Mouse (Mus musculus): ENCODE measurements at regions not wholly inside any gene's neighbourhood (a gene's known extent, or its start where the extent isn't known, plus 50 kb on each side); places are given as distances from the start of the nearest gene placed in this dataset.
A peak's percentile ranks its signal among the peaks of the same experiment; 100 is the strongest.

DNA sequence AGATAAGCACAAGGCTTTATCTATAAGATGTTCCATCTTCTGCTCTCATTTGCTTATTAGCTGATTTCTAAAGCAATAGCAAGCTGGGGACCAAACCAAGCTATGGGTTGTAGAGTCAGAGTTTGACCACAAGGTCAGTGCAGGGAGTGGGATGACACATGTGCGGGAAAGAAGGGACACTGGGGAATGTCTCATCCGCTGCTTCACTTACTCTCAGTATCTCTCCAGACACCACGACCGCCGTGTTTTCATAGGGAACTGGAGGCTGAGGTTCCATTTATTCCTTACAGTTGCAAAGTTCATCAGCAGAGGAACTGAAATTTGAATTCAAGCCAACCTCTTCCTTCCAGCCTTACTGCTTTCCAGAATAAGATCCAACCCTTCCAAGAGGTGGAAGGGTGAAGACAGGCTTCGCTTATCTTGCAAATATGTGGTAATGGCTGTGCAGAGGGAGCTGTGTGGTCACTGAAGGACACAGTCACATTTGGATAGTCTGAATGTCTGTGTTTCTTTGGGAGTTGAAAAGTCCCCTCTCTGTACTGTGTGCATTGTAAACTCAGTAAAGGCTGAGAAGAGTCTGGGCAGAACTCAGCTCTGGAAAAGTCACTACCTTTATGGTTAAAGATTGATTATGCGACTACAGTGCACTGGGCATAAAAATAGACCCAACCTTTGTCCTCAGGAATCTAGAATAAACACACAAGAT is 118.1 kb upstream of the C1qtnf3 start:
- DNase-seq (ENCODE audit: extremely low spot score, low read depth, low spot score) = no peak

DNA sequence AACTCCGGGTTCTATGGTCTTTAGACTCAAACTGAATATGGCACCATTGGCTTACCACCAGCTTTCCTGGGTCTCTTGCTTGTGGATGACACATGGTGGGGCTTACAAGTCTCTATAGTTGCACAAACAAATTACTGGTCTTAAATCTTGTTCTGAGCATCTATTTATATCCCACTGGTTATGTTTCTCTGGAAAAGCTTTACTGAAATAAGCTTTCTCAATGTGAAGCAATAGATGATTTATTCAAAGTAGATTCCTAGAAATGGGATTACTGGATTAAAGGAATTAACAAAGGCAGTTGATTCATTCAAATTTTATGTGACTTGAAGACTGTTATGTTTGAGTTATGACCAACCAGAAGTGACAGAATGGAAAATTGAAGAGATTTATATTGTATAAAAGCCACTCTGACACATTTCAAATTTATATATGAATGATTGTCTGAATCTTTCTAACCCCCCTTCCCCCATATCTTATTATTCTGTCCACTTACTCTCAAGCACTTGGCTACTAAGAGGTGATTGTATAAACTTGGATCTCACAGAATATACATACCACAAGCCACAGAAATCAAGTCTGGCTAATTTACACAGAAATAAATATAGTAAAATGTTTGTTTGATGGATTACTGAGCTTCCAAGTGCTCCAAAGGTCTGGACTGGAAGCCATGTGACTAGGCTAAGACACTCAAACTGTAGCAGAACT is 113.4 kb upstream of the C1qtnf3 start:
- no peak for DNase-seq (ENCODE audit: extremely low spot score, low read depth, low spot score)

DNA sequence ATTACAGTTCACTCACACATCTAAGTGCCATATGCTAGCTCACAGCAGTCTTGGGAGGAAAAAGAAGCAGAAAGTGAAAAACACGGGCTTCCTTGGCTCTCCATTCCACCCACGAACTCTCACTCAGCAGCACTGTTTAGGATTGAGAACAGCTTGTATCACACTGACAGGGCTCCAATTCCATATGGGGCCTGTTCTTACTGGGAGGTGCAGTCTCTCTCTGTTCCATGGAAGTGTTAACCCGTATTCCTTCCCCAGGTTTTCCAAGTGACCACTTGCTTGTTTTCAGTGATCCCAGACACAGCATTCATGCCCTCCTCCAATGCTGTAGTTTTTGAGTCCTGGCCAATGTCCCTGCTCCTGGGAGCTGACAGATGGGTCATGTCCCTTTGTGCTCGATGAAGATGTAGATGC is 111.5 kb upstream of the C1qtnf3 start:
- DNase-seq (ENCODE audit: extremely low spot score, low read depth, low spot score) = no peak

DNA sequence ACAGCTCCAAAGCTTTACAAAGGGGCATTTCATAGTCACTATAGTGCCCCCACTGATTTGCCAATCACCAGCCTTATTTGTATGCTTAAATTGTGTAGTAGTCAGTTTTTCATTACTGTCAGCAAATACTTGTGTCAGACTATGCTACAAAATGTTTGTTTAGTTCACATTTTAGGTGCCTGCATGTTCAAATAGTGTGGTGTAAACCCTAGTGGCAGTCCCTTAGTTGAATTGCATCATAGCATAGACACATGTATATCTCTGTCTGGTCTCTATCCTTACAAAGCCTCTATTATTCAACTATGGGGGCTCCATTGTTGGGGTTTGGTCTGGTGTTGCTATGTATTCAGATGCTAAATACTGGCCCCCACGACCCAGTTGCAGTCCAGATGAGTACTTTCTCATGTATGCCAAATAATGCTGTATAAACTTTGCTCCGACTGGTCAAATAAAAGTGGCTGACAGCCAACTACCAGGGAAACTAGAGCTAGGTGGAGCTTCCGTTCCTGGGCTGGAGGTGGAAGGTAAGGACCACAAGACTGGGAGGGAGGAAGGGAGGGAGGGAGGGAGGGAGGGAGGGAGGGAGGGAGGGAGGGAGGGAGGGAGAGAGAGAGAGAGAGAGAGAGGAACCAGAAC is 109.0 kb upstream of the C1qtnf3 start:
- no peak for DNase-seq (ENCODE audit: extremely low spot score, low read depth, low spot score)

DNA sequence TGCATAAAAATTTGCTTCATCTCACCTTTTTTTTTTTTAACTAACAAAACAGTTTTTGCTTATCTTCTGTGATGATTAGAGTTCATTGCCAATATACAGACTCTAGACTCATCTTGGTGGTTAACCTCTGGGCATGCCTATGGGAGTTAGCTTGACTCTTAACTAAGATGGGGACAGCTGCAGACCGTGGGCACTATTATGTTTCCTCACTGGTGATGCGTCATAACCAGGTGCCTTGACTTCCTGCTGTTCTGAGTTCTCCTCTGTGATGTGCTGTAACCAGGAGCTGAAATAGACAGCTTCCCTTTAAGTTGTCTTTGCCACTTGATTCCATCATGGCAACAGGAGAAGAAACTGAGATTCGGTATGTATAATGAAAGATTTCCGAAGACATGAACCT is 105.4 kb upstream of the C1qtnf3 start:
- no peak for DNase-seq (ENCODE audit: extremely low spot score, low read depth, low spot score)

DNA sequence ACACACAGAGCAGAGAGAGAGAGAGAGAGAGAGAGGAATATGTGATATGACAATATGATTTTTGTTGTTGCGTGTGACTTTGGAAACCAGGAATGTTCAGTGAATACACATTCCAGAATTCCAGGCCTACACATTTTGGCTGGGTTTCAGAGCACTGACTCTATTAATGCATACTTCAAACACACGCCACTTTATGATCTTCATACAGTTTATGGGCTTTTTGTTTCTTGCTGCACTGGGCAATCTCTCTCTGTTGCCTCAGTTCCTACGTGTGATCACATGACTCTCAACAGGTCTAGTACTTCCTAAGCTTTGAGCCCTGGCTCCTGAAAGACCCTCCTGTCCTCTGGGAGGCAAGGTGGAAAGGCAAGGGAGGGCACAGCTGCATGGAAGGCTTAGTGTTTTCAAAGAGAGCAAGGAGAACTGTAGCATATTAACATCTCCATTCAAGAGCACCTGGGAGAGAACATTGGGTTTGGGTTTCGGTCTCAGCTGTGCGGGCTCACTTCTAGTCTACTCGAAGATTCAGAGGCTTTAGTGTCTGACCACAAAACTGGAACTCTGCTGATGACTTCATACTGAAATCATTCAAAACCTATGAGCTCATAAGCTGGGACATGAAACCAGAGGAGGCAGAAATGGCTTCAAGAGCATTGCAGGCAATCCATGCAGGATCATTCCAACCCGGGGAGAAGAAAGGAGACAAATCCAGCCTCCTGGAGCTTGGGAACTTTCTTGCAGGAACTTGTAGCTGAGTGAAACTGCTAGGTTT is 87.9 kb upstream of the C1qtnf3 start:
- DNase-seq (ENCODE audit: extremely low spot score, low read depth, low spot score) = no peak

DNA sequence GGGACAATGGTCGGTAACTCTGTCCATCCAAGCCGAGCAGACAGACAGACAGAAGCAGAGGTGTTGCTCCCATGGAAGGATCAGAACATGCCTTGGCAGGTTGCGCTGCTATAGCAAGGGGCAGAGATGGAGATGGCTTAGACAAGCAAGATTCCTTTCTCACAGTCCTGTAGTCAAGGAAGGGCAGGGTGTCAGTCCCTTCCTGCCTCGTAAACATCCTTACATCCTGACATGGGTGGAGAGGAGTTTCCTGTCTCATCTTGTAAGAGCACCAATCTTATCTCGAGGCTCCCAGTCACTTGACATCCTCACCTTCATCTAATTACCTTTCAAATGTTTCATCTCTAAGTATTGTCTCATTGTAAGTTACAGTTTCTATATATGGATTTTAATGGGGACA is 87.0 kb upstream of the C1qtnf3 start:
- no peak for DNase-seq (ENCODE audit: extremely low spot score, low read depth, low spot score)

DNA sequence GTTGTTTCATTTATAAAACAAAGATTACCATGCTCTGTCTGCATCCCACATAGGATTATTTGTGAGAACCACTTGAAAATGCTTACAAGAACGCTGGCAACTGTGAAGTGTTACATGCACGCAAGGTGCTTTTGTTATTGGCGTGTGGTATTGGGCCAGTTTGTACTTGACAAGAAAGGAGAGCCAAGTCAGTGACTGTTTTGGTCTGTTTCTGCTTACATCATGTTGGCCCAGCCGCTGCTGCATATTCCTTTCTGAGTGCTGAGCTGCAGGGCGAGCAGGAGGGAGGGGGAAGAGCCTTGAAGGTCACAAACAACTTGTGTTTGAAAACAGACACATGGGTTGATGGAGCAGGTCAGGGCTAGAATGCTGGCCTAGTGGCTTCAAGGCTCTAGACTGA is 85.3 kb upstream of the C1qtnf3 start:
- DNase-seq (ENCODE audit: extremely low spot score, low read depth, low spot score) = no peak

DNA sequence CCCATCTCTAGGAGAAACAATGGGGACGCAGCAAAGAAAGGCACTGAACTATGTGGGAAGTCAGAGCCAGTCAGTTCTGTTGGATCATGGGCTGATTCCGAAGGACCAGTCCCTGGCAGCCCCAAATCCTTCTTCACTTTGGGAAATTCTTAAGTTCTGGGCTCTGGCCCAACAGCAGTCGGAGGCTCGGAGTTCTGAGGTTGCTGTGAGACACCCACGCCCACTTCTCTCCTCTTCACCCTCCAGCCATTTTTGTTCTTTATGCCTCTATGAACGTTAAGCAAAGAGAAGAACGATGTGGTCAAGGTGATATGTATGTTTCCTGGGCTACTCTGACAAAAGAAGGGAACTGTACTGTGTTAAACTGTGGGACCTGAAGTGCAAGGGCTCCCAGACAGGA is 84.0 kb upstream of the C1qtnf3 start:
- no peak for DNase-seq (ENCODE audit: extremely low spot score, low read depth, low spot score)

DNA sequence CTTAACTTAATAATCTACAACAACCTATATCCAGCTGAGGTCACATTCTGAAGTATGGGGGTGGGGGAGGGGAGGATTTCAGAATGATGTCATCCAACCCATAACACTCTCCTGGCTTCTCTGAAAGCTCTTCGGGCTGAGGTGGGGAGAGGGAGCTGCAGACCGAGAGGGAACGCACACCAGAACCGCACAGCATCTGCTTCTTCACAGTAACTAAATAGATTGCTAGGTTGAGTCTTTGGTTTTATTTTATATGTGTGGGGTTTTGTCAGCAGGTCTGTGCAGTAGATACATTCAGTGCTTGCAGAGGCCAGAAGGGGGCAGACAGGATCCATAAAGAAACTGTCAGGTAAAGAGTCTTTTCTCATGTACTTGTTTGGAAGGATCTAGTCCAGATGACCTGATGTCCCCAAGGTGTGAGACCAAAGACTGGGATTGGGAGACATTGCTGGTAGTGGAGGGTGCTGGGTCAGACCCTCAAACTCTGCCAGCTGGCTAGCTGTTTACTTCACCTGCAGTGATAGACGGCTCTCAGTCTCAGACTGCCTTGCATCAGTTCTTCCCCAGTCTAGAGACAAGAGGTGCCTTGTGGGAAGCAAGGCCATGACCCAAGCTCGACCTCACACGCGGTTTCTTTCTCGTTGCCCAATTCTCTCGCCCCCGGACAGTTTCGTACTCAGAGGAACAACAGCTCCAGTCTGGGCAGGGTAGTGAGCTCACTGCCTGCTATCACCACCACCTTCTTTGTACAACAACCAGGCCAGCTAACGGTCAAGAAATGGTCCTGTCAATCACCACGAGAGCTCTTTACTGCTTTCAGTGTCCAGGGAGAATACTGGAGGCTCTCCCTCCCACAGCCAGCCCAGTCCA is 83.2 kb upstream of the C1qtnf3 start:
- no peak for DNase-seq (ENCODE audit: extremely low spot score, low read depth, low spot score)

DNA sequence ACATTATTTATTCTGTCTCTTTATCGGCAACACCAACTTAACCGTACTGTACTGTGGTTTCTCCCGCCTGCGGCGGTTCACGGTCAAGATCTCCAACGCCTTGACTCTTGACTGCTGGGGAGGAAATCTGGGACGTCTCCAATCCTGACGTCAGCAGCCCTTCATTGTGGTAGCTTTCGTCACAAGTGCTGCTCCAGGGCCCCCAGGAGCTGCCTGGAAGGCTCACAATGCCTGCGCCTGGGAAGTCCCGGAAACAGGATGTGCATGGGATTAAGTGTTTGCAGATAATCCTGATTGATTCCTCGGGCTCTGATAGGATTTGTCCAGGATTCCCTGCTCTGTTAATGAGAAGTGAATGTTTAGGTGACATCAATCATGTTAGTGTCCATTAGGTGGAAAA is 82.3 kb upstream of the C1qtnf3 start:
- no peak for DNase-seq (ENCODE audit: extremely low spot score, low read depth, low spot score)

DNA sequence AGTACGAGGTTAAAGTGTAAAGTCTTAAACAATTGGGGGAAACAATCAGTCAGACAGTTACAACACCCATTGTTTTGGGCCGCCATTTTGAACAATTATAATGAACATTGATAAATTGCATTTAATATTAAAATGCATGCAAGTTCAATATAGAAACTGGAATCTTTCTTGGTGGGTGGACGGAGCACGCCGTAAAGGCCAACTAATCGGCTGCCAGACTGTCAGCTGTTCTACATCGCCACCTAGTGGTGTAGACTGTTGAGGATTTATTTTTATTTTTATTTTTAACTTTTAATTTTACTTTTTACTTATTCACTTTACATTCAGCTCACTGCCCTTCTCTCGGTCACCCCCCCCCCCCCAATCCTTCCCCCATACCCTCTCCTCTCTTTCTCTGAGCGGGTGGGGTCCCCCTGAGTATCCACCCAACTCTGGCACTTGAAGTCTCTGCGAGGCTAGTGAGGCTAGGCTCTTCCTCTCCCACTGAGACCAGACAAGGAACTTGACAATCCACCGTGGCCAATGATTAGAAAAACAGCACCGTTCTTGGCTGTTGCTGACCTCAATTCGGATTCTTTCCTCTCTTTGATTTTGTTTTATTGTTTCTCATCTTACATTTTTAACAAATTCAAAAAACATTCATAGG is 79.7 kb upstream of the C1qtnf3 start:
- DNase-seq (ENCODE audit: extremely low spot score, low read depth, low spot score) = peak; percentile 22

DNA sequence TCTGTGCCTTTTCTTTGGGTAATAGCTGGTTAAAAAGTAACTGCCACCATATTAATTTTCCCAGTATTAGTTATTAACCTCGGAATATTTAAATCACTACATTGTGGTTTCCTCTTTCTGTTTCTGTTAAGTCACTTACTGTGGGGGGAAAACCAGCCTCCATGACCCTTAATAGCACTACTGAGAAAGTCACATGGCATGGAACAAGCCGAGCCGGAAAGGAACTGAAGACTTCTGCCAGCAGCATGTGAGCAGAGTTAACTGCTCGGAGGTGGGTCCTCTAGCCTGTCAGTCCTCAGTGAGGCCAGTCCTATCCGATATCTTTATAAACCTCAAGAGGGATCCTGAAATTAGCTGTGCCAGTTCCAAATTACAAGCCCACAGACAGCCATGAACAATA is 75.8 kb upstream of the C1qtnf3 start:
- DNase-seq (ENCODE audit: extremely low spot score, low read depth, low spot score) = no peak

DNA sequence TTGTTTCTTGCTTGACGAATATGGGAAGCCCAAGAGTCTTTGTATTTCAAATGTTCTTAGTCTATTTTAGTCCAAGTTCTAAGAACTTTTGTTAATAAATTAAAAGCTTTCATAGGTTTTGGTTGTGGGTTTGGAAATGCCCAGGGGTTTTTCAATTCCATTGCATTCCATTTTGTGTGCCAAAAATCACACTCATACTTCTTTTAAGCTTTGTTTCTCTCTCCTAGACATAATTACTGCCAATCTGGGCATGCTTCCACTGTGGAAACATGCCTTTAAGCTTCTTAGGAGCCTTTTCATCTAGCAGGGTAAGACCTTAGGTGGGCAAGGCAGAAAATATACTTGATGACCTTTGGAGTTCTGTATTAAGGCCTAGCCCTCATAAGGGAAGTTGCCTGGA is 70.4 kb upstream of the C1qtnf3 start:
- DNase-seq (ENCODE audit: extremely low spot score, low read depth, low spot score) = no peak

DNA sequence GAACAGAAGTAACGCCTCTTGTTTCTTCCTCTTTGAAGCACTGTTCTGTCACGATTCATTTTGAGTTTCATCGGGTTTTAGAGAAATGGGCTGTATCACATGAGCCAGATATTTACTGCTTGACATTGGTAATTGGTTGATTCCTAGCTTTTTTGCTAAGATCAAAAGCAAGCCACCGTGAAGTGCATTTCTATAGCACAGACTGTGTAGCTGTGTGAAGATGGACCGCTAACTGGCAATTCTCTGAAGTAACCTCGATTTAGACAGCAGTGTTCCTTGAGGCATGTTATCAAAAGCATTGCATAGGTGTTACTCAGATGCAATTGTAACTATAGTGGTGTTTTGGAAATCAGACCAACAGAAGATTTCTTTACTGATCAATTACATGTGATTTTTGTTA is 64.1 kb upstream of the C1qtnf3 start:
- no peak for DNase-seq (ENCODE audit: extremely low spot score, low read depth, low spot score)

DNA sequence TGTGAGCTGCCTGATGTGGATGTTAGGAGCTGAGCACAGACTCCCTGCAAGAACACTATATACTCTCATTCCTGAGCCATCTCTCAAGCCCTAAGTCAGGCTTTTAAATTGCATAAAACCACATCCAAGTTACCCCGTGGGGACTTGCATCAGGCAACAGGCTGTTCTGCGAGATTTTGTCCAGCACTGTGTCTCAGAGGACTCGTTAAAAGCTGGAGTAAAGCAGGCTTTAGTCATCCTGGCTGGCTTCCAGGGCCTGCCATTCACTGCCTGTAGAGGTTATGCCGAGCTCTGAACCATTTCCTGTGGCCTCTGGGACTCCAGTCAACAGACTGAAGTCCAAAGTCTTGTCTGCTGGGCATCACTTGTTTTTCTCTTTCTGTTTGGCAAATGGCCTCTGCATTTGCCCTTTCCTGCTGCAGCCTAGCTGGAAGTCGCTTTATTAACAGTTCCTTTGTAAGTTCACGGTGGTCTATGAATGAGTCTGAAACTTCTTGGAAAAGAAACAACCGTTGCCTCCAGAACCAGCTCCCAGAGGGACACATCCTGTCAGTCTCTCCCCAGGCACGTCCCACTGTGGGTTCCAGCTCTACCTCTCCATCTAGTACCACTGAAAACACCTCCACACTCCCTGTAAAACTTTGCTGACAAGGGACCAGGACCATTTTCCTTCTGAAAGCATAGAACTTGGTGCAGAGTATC is 61.8 kb upstream of the C1qtnf3 start:
- DNase-seq (ENCODE audit: extremely low spot score, low read depth, low spot score) = no peak

DNA sequence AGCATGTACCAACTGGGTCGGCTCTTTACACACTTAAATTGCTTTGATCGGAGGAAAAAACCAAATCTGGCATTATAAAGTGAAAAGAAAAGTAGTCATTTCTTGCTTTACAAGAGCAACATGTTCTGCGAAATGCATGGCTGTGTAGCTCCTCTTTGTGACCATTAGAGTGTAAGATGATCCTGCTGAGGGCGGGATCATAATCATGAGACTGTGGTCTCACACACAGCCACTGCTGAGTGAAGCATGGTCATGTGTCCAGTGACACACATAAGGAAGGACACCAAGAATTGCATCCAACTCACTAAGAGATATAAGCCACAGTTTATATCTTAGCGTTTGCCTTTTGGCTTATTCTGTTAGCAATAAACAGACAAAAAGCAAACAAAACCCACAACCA is 53.8 kb upstream of the C1qtnf3 start:
- no peak for DNase-seq (ENCODE audit: extremely low spot score, low read depth, low spot score)

DNA sequence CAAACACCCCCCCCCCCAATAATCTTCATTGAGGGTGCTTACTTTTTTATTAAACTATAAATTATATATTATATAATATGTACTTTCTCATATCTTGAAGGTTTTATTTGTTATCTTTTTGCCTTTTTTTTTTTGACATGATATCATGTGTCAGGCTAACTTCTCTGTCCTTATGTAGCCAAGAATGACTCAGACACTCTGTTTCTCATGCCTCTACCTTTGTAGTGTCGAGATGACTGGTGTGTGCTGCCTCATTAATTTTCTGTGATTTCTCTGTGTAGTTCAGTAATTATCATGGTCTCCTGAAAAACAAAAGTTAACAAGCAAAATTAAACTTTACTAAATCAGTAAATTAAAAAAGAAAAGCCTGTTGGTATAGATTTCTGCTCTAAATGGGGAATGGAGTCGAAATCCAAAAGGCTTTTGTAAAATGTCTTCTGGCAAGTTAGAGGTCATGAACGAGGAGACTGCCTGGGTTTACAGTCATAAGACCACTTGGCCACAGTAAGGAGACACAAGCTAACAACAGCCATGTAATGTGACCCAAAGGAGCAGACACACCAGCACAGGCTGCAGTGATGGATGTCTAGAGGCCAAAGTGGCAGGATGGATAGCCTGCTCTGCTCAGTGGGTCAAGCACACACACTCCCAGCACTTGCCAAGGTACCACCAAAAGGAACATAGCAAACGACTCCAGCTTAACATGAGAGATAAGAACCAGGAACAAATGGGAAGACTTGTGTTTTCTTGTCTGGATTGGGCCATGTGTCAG is 53.2 kb upstream of the C1qtnf3 start:
- DNase-seq (ENCODE audit: extremely low spot score, low read depth, low spot score) = no peak

DNA sequence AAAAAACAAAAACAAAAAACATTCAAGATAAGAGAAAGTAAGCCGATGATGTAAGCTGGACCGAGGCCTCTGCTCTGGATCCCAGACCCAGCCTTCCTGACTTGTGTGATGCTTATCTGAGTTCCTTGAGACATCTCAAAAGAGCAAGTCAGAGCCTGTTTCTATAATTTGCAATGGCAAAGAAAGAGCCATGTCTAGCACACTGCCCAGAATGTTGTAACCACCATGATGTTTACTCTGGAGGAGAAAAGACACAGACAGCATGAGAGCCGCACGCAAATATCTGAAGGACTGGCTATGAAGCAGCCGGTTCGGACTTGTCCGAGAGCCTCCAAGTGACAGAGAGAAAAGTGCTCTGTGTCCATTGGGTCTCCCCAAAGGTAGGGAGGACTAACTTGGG is 52.2 kb upstream of the C1qtnf3 start:
- DNase-seq (ENCODE audit: extremely low spot score, low read depth, low spot score) = no peak
